Mouse (Mus musculus) liver, embryonic 11.5 days (tissue): ENCODE data around the gene Lpp. TPM values are rescaled to one million over a fixed set of nuclear protein-coding genes. Genes with fewer than 3 reads are reported as not detected.

Experiments used
- ATAC-seq: fragments of 200-750 bp; cut with Nextera tagmentation; replicated peaks from 2 replicates; pipeline ENCODE4 v1.8.0; 2017; ENCODE audit warnings: moderate number of reproducible peaks, mild to moderate bottlenecking, moderate TSS enrichment, moderate library complexity; ENCODE audit not compliant: low FRiP score
- DNase-seq: peaks from one replicate; pipeline ENCODE4 v3.0.0-alpha.2; 2017; ENCODE audit warnings: low spot score
- H3K27ac ChIP-seq: fragments of 300-500 bp; sonication (generic); 2 replicates; pipeline ENCODE4 v1.5.1; 2014; ENCODE audit warnings: mild to moderate bottlenecking, low read depth, low read length, control low read depth
- H3K27me3 ChIP-seq: fragments of 300-500 bp; sonication (generic); replicated peaks from 2 replicates; pipeline ENCODE4 v1.6.1; 2014; ENCODE audit warnings: low read length, mixed read lengths; ENCODE audit not compliant: control insufficient read depth, insufficient read depth
- H3K36me3 ChIP-seq: fragments of 300-500 bp; sonication (generic); 2 replicates; pipeline ENCODE4 v1.6.1; 2014; ENCODE audit warnings: mild to moderate bottlenecking, low read length, moderate library complexity, mixed read lengths; ENCODE audit not compliant: control insufficient read depth, insufficient read depth
- H3K4me1 ChIP-seq: fragments of 300-500 bp; sonication (generic); replicated peaks from 2 replicates; pipeline ENCODE4 v1.6.1; 2014; ENCODE audit warnings: low read length, mixed read lengths; ENCODE audit not compliant: control insufficient read depth, insufficient read depth
- H3K4me2 ChIP-seq: fragments of 300-500 bp; sonication (generic); 2 replicates; pipeline ENCODE4 v1.6.1; 2014; ENCODE audit warnings: mild to moderate bottlenecking, control low read depth, moderate library complexity
- H3K4me3 ChIP-seq: fragments of 300-500 bp; sonication (generic); 2 replicates; pipeline ENCODE4 v1.5.1; 2014; ENCODE audit warnings: low read depth, low read length, control low read depth
- H3K9ac ChIP-seq: fragments of 300-500 bp; sonication (generic); 2 replicates; pipeline ENCODE4 v1.6.1; 2014; ENCODE audit warnings: low read depth, low read length, control low read depth
- H3K9me3 ChIP-seq: fragments of 300-500 bp; sonication (generic); 2 replicates; pipeline ENCODE4 v1.6.1; 2016; ENCODE audit warnings: low read length, inconsistent platforms, mixed read lengths; ENCODE audit not compliant: control insufficient read depth
- whole genome bisulfite sequencing: fragments of 180-500 bp; shearing (Covaris S2); extraction: QIAGEN DNeasy Blood & Tissue Kit; methylation state at CpG from one replicate; pipeline ENCODE4 v1.1.7; 2014; 5-methylcytosine and 5-hydroxymethylcytosine counted together
- polyA plus RNA-seq: library from polyadenylated mRNA; unstranded; fragments of >200 nt; fragmentation: Nextera tagmentation; extraction: Ambion mirVana; gene quantifications from 2 replicates; pipeline ENCODE4 v1.2.1, GENCODE M21; 2014

The Lpp gene
- polyA plus RNA-seq, 1 experiment from 2014 or later = 21.2 TPM

DNA sequence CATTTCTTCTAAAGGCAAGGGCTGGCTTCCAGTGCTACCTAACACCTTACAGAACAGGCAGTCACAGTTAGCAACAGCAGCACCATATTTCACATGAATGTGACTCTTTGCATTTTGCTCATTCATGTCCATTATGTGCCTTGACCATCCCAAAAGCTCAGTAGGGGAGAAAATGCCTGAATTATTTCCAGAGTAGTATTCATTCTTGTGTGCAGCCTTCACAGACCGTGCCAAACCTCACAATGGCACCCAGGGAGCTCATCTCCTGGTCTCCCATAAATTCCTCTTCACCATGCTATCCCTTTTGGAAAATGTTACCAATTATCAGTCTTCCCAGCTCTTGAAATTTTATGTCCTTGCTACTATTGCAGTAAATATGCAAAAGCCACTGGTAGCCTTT, 584.9 kb downstream of the Lpp start:
- Histone ChIP-seq H3K36me3 (no peaks in the 10 kb centered on the region), H3K27ac (no peak overlapping the region), H3K4me1 (no peaks in the 10 kb centered on the region), H3K9ac (no peak overlapping the region), H3K4me2 (no peak overlapping the region), H3K27me3 (no peaks in the 10 kb centered on the region), H3K4me3 (no peak overlapping the region), H3K9me3 (no peaks in the 10 kb centered on the region)
- ATAC-seq (no peak), DNase-seq (no peak)
- WGBS = 79% methylated on average over 1 of the region's 1 CpGs

DNA sequence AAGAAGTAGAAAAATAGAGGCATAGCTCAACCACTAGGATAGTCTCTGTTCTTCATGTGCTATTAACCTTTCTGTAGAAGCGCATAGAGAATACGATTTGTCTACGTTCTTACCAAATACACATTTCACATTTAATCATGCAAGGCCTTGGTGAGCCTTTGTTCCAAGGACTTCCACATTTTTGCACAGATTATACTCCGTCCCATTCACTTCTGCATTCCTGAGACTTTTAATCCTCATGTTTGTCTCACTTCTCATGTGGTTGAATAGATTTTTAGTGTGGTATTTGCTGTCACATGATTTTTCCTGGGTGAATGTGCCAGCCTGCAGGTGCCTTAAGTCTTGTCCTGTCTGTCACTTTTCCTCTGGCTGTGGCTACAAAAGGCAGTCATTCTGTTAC, 586.1 kb downstream of the Lpp start:
- Histone ChIP-seq H3K27me3 (no peaks in the 10 kb centered on the region), H3K27ac (no peak overlapping the region), H3K4me1 (no peaks in the 10 kb centered on the region), H3K9me3 (no peaks in the 10 kb centered on the region), H3K4me2 (no peak overlapping the region), H3K9ac (no peak overlapping the region), H3K36me3 (no peaks in the 10 kb centered on the region), H3K4me3 (no peak overlapping the region)
- WGBS = 92% methylated on average over 4 of the region's 4 CpGs
- DNase-seq (no peak), ATAC-seq (no peak)

DNA sequence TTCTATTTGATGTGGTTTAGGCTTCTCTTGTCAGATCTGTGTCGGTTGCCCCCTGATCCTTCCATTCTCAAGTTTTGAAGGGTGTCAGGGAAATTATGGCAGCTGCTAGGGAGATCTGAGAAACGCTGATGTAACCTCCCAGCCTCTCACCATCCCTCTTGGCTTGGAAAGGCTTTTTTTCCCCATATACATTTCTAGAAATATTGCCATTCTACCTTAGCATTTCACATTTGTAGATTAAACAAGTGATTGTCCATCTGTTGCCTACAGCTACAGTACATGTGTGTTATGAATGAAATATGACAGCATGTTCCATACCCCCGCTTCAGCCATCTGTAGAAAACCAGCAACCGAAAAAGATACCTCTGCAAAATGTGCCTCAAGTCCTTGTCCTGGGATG, 589.5 kb downstream of the Lpp start:
- no peak for ATAC-seq
- DNase-seq = no peak
- Histone ChIP-seq H3K9ac (no peak overlapping the region), H3K4me1 (no peaks in the 10 kb centered on the region), H3K27ac (no peak overlapping the region), H3K36me3 (no peaks in the 10 kb centered on the region), H3K27me3 (no peaks in the 10 kb centered on the region), H3K4me2 (no peak overlapping the region), H3K9me3 (no peaks in the 10 kb centered on the region), H3K4me3 (no peak overlapping the region)
- 75% methylated on average over 4 of the region's 4 CpGs for WGBS

DNA sequence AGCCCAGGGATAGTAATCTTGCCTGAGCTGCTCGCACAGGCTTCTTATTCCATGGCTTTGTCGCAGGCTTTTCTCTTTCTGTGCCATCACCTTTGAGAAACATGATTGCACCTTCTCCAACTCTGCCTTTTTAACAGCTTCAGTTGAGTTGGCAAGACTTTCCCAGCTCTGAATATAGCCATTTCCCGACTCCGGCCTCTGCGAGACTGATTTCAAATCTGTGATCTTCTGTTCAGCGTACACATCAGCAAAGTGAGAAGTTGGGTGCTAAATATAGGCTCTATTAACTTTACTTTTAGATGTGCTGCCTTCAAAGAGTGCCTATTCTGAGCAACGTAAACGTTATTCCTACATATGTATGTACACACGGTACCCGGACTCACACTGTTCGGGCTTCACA, 597.0 kb downstream of the Lpp start:
- Histone ChIP-seq H3K27me3 (no peaks in the 10 kb centered on the region), H3K27ac (no peak overlapping the region), H3K4me3 (no peak overlapping the region), H3K9ac (no peak overlapping the region), H3K9me3 (no peaks in the 10 kb centered on the region), H3K36me3 (no peaks in the 10 kb centered on the region), H3K4me1 (no peaks in the 10 kb centered on the region), H3K4me2 (no peak overlapping the region)
- ATAC-seq (no peak), DNase-seq (no peak)
- WGBS = 88% methylated on average over 11 of the region's 11 CpGs

DNA sequence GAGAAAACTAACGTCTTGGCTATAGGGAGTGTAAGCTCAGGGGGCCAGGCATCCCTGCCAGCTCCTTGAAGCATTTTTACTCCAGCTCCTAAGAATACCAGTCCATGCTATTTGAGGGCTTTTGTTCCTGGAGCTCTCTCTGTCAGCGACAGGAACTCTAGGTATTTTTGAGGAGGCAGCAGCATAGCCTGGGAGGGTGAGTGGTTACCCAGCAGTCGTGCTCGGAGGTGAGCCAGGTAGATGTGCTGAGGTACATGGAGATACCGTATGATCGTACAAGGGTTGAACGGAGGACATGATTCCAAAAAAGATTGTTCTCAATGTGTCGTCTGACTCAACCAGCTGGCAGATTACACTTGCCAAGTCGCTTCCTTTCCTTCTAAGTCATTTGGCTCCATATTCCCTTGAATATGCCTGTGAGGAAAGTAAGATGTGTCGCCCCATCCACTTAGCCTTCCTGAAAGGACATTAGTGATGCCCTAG, 597.8 kb downstream of the Lpp start:
- no peak overlapping the region for H3K4me2 ChIP-seq
- 83% methylated on average over 10 of the region's 10 CpGs for WGBS
- ATAC-seq = no peak

DNA sequence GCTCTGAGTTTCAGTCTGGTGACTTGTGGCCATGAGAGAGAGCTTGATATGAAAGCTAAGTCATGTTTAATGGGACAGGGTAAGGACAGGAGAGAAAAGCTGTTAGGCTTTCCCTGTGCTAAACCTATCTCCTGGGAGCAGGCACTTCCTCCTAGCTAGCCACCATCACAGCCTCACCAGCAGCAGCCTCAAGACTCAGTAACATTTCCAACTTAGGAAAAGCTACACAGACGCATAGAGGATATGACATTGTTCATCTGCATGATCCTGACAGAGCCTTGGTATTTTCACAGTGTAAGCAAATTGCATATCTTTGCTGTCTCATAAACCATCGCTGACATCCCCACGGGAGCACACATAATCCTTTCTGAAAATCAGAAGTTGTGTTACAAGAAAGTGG, 598.7 kb downstream of the Lpp start:
- ATAC-seq = no peak
- DNase-seq = no peak
- no peaks in the 10 kb centered on the region for H3K36me3 ChIP-seq
- H3K4me3 ChIP-seq = no peak overlapping the region
- H3K27ac ChIP-seq = no peak overlapping the region
- H3K4me2 ChIP-seq = no peak overlapping the region
- WGBS = 50% methylated on average over 3 of the region's 3 CpGs
- H3K27me3 ChIP-seq = no peaks in the 10 kb centered on the region
- H3K9ac ChIP-seq = no peak overlapping the region
- H3K4me1 ChIP-seq = no peaks in the 10 kb centered on the region
- H3K9me3 ChIP-seq = no peaks in the 10 kb centered on the region

More for the DNA sequence above, 597.8 kb downstream of the Lpp start:
- DNase-seq = no peak
- no peaks in the 10 kb centered on the region for H3K4me1 ChIP-seq
- H3K27me3 ChIP-seq = no peaks in the 10 kb centered on the region
- no peaks in the 10 kb centered on the region for H3K9me3 ChIP-seq
- H3K4me3 ChIP-seq = no peak overlapping the region
- no peak overlapping the region for H3K27ac ChIP-seq
- H3K9ac ChIP-seq = no peak overlapping the region
- H3K36me3 ChIP-seq = no peaks in the 10 kb centered on the region

DNA sequence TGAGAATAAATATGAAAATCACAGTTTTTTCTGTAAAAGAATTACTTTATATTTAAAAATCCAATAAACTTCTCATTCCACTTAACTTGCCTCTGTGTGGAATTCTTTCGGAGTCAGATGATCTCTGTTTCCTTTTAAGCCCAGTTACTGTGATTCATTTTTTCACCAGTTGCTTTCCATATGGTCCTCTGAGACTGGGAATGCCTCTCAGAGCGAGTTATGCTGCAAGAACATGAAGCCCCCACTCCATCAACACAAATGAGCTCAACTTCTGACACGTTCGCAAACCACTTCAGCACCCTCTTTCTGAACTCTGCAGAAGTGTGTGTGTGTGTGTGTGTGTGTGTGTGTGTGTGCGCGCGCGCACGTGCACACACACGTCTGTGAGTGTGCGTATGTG, 599.2 kb downstream of the Lpp start:
- 88% methylated on average over 11 of the region's 11 CpGs for WGBS

DNA sequence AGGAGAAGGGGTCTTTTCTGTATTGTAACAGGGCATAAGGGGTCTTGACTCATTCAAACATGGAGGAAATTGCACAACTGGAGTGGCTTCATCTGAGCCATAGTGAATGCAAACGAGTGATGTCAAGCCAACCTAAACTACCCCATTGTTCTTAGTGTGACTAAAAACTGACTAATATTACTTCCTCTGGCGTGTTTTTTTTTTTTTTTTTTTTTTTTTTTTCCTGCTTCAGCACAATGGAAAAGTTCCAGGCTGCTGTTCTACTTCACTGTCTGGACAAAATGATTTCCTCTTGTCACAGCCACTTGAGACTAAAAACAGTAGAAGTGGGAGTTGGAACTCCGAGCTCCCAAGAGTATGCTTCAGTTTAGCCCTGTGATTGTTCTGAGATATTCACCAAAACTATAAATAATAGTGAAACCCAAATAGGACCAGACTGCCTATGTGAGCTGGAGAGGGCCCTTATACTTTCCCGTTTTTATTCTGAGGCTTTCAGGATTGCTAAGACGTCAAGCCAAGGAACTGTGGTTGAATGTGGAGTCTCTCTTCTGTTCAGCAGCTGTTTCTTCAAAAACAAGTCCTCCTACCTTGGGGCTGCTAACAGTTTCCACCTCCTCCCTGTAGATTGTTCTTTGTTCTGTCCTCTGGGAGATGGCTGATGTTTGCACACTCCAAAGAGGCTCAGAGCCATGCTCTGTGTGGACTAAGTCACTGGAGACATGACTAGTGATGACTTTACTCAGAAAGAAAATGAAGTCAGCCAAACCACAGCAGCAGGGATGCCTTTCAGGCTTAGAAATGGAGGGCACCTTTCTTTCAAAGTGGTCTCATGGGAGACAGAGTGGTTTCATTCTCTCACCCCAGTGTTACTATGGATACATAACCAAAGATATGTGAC, 617.9 kb downstream of the Lpp start:
- no peak overlapping the region for H3K27ac ChIP-seq
- no peaks in the 10 kb centered on the region for H3K9me3 ChIP-seq
- no peaks in the 10 kb centered on the region for H3K27me3 ChIP-seq
- WGBS = 53% methylated on average over 5 of the region's 5 CpGs
- H3K9ac ChIP-seq = no peak overlapping the region
- ATAC-seq = no peak
- no peak overlapping the region for H3K4me2 ChIP-seq
- no peak overlapping the region for H3K4me3 ChIP-seq
- DNase-seq = no peak
- H3K4me1 ChIP-seq = no peaks in the 10 kb centered on the region
- H3K36me3 ChIP-seq = no peaks in the 10 kb centered on the region

More for the DNA sequence above, 599.2 kb downstream of the Lpp start:
- Histone ChIP-seq H3K4me3 (no peak overlapping the region), H3K27me3 (no peaks in the 10 kb centered on the region), H3K36me3 (no peaks in the 10 kb centered on the region), H3K4me2 (no peak overlapping the region), H3K27ac (no peak overlapping the region), H3K9me3 (no peaks in the 10 kb centered on the region), H3K9ac (no peak overlapping the region), H3K4me1 (no peaks in the 10 kb centered on the region)
- ATAC-seq = no peak
- DNase-seq = no peak

DNA sequence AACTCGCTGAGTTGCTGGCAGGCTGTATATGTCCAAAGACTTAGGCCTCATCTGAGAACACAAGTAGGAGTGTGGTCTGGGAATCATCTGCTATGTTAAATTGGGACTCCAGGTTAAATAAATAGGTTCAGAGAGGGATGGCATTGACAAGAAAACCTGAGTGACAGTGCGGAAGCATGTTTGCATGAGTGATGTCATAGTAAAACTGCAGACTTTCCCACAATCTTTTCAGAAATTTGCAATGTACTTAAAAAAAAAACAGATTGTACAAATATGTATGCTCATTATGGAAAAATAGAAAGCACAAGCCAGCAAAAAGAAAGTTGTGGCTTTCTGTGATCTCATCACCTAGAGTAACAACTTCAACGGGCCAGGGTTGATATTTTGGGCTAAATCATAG, 619.6 kb downstream of the Lpp start:
- no peak overlapping the region for H3K4me2 ChIP-seq
- no peaks in the 10 kb centered on the region for H3K27me3 ChIP-seq
- H3K9me3 ChIP-seq = no peaks in the 10 kb centered on the region
- no peak overlapping the region for H3K9ac ChIP-seq
- H3K4me3 ChIP-seq = no peak overlapping the region
- DNase-seq (no peak), ATAC-seq (no peak)
- 87% methylated on average over 3 of the region's 3 CpGs for WGBS
- H3K36me3 ChIP-seq = no peaks in the 10 kb centered on the region
- no peak overlapping the region for H3K27ac ChIP-seq
- H3K4me1 ChIP-seq = no peaks in the 10 kb centered on the region
